Mouse (Mus musculus): ENCODE measurements around the gene Pth2.
"Not testable (repeated sequence)": the region's sequence is repeated elsewhere in the genome, so short reads cannot be mapped to it uniquely, and the experiment has no call there.

Pth2 gene

DNA sequence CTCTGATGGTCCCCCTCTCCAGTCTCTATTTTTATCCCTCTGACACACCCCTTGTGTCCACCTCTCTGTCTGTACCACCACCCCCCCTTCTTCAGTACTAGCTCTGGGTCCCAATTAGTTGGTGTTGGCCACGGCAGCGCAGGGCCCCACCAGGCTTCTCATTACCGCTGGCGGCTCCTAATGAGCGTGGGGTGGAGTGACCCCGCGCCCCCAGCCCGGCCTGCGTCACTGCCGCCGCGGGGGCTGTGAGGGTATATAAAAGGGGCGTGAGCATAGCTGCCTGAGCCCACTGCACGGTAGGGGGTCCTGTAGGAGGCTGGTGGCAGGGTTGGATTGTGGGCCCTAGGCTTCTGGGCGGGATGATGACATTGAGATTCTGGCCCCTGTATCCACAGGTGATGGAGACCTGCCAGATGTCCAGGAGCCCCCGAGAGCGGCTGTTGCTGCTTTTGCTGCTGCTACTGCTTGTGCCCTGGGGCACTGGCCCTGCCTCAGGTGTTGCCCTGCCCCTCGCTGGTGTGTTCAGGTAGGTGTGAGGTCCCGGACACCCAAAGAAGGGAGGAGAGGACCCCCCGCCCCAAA lies at the start of gene Pth2:
Pth2 (plus strand) TSS at position 100 of the 582 bp plus-strand sequence.
- DNase-seq: peak in 1 of 2 experiments; percentile 24

DNA sequence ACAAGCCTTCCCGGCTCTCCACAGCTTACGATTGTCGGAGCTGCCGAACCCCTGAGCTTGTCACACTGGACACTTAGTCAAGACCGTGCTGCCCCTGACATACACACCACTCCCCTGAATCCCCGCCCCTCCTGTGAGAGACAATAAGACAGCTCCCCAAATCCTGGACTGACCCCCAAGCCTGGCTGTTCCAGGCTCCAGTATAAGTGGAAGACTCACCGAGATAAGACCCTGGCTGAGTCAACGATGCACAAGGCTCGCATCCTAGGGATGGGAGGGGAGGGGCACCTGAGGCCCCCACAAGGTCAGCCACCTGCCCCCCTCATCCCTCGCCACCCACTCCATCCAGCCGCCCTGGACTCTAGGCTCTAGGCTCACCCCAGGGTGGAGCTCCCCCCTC lies 48.9 kb upstream of the Pth2 start:
- no peak for DNase-seq

DNA sequence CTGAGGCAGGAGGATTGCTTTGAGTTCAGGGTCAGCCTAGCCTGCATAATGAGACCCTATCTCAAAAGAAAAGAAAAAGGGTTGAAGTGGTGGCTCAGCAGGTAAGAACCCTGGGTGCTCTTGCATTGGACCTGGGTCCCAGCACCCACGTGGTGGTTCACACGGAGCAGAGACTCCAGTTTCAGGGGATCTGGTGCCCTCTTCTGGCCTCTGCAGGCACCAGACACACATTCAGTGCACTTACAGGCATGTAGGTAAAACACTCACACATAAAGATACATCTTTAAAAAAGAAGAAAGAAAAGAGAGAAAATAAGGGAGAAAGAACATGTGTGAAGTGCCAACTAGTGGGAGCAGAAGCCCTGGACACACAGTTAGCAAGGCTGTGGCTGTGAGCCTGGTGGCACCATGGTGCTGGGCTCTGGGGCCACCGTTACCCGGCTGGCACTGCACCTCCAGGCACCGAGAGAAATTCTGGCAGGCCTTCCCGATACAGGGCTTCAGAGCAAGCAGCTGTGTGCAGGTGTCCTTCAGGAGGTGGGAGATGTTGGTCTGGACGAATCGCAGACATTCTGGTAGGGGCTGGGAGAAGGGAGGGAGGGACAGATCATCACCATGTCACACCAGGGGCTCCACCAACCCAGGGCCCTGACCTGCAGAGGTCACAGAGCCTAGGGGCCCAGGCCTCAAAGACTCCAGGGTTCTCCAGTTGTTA lies 47.2 kb upstream of the Pth2 start:
- no peak for DNase-seq

DNA sequence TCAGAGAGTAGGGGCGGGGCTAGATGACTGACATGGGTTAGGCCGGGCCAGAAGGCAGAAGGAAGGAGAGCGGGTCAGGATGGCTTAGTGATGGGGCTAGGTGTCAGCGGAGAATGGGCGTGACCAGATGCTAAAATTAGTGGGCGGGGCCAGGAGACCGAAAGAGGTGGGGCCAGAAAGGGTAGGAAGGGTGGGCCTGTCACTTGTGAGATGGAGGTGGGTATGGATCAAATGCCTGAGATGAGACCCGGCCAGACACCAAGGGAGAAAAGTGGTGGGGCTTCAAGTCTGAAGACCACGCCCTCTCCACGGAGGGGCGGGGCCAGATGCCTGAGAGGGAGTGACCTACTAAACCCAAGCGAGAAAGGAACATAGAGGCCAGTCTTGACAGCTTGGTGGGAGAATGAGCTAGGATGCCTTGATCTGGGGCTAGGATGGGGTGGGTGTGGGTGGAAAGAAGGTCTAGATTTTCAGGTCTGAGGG lies 46.2 kb upstream of the Pth2 start:
- DNase-seq: peak in 1 of 2 experiments; percentile 26

DNA sequence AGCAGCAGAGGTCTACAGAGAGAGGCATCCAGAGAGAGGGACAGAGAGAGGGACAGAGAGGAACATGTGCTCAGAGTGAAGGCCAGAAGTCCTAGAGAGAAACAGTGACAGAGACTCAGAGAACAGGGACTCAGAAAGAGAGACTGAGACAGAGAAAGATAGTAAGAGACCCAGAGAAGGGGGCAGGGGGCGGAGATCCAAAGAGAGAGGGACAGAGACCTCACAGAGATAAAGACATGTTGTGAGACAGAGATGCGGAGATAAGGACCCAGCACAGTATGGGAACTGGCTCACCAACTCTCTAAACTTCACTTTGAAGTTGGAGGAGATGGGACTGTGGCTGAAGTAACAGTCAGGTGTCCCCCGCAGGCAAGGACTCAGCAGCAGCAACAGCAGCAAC lies 45.4 kb upstream of the Pth2 start:
- peak in 1 of 2 experiments; percentile 9 for DNase-seq

DNA sequence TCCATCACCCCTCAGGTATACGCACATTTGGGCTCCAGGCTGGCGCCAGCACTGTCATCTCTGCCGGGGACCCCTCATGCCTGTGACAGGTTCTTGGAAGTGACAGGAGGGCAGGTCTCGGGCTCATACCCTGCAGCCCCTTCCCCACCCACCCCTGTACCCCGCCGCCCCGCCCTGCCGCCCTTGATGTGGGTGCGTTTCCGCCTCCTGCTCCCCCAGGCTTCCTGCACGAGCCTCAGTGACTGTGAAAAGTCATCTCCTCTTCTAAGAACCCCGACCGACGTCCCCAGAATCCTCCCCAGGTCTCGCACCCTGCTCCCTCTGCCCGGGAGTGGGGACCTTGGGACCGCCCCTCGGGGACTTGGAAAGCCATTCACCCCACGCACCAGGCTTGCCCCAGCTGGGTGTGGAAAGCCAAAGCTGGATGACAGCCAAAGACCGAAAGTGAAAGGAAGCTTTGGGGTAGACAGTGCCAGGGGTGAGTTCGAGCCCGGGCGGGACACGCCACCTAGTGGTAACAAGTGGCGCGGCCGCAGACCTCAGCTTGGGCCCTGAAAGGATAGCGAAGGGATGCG lies 44.7 kb upstream of the Pth2 start, which contains the start of the genes Gm45713 and Flt3l:
Gm45713 (minus strand) TSS at position 239 of the 575 bp plus-strand sequence.
Flt3l (minus strand) TSS at position 440 of the 575 bp plus-strand sequence.
- peak; percentile 94 for DNase-seq

DNA sequence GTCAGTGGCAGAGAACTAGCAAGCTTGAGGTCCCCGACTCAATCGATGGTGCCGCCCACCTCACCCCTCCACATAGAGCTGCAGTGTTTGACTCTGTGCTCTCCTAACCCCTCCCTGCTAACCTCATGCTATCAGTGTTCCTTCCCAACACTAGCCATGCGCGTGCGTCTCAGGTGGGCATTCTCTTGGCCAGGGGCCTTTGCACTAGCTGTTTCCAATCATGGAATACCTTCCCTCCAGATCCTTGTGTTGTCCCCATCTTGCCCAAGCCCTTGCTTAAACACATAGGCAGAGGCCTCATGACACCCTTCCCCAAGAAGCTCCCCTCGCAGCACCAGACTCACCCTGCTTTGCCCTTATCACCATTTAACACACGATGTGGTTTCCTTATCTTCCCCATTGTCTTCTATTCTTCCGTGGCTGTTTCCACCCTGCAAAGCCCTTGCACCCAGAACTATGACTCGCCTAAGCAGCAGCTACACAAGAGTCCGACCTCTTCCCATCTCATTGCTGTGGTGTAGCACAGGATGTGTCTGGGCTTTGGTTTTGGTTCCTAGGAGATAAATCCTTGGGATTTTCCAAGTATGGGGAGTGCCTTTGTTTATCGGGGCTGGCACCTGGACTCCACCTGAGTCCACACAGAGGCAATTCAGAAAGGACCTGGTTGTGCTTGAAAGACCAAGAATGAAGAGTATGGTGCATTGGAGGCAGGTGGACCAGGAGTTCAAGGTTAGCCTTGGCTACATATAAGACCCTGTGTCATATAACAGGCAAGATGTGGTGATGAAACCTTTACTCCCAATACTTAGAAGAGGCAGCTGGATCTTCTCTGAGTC lies 43.4 kb upstream of the Pth2 start:
- peak in 1 of 2 experiments; percentile 12 for DNase-seq

DNA sequence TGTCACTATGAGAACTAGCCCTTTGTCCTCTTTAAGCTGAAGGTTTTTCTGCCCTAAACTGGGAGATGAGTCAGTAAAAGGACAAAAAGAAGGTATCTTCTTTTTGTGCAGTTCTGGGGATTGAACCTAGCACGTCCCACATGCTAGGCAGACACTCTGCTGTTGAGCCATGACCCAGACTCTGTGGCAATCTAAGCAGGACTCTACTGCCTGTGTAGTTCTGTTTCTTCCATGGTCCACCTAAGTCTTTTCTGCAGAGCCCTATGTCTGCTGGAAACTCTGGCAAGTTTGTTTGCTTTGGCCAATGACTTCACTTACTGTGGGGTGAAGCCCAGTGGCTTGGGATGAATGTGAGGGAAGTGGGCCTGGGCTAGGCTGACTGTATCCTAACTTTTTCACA lies 42.4 kb upstream of the Pth2 start:
- DNase-seq: no peak

DNA sequence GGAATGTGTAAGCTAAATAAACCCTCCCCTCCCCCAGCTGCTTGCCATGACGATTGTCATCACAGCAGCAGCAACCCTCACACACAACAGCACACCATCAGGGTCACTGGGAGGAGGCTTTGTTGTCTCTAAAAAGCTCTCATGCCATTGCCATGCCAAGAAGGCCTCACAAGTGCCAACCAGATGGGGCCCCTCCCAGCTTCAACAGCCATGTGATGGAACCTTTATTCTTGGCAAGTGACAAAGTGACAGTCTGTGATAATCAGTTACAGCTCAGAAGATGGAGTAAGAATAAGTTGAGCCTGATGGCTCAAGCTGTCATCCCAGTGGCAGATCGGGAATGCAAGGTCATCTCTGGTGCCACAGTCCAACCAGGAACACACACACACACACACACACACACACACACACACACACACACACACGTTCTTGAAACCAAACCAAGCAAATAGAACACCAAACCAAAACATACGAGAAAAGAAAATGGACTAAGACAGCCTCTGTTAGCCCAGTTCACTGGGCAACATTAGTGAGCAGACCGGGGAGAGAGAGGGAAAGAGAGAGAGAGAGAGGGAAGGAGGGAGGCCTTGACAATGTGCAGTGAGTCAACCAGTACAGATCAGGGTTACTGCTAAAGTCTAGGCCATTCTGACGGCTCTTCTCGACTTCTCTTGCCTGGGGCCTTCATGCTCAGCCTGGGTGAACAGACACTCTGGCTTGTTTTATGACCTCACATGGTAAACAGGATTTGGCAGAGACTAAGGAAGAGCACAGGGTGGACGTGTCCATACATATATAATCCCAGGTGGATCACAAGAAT lies 40.7 kb upstream of the Pth2 start:
- peak in 1 of 2 experiments; percentile 75 for DNase-seq

DNA sequence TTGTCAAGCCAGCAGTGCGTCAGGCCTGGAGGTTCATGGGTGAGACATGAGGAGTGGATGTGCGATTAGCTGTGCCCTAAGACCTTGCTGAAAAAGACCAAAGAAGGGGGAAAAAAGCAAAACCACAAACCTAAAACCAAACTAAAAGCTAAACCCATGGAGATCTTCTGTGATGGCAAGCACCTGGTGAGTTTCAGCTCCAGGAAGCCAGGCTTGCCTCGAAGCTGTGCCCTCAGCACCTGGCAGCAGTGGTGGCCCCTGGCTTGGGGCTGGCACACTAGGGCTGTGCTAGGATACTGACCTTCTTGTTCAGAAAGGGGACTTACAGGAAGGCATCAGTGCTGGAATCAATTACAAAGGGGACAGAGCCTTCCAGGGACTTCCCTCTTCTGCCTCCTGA lies 39.5 kb upstream of the Pth2 start:
- no peak for DNase-seq

DNA sequence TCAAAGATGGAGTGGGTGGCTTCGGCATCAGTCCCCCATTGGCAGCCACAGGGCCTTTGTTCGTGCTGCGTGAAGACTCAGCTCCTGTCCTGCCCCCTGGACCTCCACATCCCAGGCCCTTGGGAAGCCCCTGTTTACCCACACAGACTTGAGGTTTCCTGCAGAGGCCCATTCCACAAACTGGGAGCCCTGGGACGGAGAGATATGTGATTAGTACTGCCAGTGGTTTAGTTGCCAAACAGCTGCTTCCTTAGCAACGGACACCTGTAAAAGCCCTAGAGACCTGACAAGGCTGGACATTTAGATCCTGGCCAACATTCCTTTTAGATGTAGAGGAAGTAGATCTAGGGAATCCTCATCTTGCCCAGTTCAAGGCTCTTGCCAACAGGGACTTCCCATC lies 38.9 kb upstream of the Pth2 start:
- DNase-seq: peak in 1 of 2 experiments; percentile 5

DNA sequence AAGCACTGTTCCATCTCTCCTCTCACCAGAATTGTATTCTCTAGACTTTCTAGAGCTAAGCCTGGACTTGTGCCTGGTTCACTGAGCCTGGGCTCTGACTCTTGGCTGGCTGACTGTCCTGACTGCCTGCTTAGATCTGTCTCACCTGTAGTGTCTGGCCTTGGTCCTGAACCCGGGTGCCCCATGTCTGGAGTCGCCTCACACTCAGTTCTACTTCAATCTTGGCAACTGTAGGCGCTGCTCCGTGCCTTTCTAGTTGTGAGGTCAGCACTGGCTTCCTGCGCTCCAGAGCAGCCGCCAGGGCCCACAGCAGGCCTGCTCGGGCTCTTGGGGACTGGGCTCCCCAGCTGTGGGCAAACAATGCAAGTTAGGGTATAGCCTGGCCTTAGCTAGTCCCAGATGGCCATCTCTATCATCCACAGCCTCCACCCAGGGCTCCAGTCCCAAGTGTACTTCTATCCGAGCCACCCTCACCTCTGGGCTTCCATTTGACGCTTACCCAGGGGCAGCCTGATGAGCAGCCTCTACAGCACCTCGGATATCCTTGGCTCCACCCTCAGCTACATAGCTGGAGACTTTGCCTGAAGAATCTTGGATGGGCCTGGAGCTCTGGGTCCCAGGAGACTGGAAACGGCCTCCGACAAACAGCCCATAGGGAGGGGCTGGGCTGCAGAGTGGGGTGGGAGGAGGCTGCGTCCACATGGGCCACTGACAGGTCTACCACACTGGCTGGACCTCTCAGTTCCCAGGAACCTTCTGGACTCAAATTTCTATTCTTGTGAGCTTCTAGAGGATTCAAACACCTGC lies 36.2 kb upstream of the Pth2 start:
- no peak for DNase-seq

DNA sequence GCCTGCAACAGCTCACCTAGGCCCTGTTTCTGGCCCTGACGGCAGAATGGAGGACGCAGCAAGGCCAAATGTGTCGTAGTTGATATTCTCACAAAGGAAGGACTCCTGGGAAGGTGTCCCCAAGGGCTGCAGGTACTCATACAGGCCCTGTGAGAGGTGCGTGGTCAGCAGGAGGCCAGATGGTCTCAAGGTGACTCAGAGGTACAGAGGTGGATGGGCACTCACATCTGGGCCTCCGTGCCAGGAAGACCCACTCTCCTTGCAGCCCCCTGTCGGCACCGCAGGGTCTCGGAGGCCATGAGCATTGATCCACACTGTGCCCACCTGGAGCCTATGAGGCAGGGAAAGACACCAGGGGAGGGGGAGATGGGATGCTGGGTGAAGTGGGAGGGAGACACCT lies 35.3 kb upstream of the Pth2 start:
- no peak for DNase-seq

DNA sequence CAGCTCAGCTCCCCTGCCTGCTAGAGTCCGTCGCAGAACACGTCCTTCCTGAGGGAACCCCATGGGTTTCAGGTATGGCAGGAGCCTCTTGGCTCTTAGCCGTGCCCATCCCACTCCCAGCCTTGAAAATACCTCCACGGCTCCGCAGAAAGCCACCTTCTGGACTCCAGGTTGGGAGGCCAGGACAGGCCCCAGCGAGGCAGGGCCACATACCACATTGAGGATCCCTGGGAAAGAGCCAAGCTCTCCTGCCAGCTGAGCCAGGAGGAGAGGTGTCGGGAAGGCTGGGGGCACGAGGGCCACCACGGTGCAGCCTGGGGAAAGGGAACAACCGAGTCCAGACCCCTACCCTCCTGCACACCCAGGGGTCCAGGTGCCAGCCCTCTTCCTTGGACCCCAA lies 33.5 kb upstream of the Pth2 start:
- DNase-seq: no peak

DNA sequence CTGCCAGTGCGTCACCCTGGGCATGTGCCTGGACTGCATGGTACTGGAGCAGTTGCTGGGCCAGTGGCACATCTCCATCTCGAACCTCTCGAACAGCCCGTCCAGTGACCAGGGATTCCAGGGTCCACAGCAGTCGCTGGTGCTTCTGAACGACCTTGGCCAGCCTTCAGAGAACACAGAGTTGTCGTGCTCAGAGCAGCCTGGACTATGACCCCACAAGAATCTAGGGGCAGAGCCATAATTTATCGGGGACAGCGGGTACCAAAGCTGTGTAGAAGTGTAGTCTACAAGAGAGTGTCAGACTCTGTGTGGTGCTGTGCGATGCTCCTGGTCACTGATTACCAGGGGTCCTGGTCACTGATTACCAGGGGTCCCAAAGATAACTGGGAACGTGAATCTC lies 32.9 kb upstream of the Pth2 start:
- no peak for DNase-seq

DNA sequence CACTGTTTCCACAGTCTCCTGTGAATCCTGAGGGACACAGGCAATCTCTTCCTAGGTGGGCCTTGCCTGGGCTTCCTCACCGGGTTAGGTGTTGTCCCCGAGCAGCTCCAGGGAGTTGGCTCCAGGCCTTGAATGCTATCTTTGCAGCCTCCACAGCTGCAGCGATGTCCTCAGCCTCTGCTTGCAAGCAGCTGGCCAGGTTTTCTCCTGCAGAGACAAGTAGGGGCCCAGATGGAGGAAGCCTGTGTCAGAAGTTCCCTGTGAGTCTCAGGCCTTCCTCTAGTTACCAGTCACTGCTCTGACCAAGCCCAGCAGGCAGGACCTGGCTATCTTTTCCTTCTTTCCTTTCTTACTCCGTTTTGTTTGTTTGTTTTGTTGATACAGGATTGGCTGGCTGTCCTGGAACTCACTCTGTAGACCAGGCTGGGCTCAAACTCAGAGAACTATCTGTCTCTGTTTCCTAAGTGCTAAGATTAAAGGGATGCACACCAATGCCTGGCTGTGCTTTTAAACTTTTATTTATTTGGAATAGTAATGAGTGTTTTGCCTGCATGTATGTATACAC lies 32.2 kb upstream of the Pth2 start:
- no peak for DNase-seq

DNA sequence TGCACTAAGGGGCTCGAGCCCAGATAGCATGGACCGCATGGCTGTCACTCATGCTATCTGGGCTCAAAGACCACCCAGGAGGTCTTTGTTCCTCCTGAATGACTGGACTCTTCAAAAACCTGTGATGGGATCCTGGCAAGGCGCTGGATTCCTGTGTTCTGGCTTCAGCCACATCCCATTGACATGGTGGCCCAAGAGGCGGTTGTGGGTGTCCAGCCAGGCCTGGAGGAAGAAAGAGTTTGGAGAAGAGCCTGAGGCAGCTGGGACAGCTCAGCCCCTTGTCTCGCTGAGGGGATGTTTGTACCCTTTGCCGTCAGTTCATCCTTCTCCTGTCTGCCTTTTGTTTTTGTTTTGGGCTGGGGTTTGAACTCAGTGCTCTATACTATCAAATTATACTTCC lies 31.2 kb upstream of the Pth2 start:
- peak in 1 of 2 experiments; percentile 13 for DNase-seq

DNA sequence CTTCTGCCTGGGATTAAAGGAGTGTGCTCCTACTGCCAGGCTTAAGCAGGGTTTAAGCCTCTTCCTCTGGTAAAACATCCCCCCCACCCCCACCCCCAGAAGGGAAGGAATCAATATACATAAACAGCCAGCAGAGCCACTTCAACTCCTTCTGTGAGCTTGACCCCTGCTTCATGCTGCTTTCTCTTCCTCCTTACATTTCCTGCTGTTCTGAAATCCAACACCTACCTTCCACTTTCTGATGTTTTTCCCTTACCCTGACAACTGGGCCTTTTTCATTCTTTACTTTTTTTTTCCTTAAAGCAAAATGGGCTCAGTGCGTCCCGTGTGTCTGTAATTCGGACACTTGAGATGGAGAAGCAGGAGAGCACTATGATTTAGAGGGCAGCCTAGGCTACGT lies 30.5 kb upstream of the Pth2 start:
- DNase-seq: no peak

DNA sequence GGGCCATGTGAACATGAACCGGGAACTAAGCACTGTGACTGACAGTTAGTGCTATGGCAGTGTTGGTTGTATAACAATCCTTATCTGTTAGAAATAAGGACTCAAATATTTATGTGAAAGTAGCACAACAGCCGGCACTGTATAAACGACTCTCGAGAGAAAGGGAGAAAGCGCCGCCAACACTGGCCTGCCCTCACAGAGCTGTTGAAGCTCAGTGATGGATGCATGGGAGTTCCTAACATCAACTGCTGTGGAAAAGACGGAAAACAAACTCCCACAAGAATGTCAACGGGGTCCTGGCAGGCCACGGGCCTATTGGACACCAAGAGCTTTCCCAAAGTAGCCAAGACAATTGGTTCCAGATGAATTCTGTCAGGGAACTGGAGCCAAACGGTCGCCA lies 29.5 kb upstream of the Pth2 start:
- DNase-seq: peak in 1 of 2 experiments; percentile 13

DNA sequence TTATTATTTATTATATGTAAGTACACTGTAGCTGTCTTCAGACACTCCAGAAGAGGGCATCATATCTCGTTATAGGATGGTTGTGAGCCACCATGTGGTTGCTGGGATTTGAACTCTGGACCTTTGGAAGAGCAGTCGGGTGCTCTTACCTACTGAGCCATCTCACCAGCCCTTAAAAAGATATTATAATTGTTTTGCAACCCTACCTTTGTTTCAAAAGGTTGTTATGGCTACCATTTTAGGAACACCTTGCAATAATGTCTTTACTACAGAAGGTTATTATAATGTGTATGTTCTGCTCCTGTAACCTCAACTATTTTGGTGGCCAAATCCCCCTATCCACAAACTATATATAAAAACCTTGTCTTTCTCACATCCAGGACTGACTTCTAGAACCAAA lies 27.7 kb upstream of the Pth2 start:
- not testable (repeated sequence) for DNase-seq

DNA sequence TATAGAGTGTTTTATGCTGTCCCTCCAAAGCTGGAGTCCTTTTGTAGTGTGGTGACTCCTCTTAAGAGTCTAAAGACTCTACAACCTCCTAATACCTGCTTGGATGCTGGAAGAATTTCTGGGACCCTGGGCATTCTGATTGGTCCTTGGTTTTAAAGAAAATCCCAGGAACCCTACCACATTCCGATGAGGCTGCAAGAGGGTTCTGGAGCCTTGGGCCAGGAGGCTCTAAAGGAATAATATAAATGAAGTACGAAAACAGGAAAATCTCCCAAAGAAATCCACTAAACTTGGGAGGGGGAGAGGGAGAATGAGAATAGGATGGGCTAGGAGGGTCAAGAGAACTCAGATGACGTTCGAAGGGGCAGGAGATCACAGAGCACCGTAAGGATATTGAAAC lies 27.2 kb upstream of the Pth2 start:
- DNase-seq: peak in 1 of 2 experiments; percentile 7
